Mouse (Mus musculus) embryonic facial prominence, embryonic 13.5 days (tissue): ENCODE measurements around the gene Tmem131. TPM values are rescaled to one million over a fixed set of nuclear protein-coding genes. Genes with fewer than 3 reads are reported as not detected.
A peak's percentile ranks its signal among the peaks of the same experiment; 100 is the strongest.

Experiments
- ATAC-seq: fragments of 200-750 bp; cut with Nextera tagmentation; 2 replicates; pipeline ENCODE4 v1.8.0; 2017; ENCODE audit warnings: low read depth; ENCODE audit not compliant: insufficient number of reproducible peaks, insufficient read depth, low FRiP score, low TSS enrichment
- H3K27ac ChIP-seq: fragments of 300-500 bp; sonication (generic); 2 replicates; pipeline ENCODE4 v1.5.1; 2015; ENCODE audit warnings: moderate library complexity, mild to moderate bottlenecking, inconsistent platforms
- H3K27me3 ChIP-seq: fragments of 300-500 bp; sonication (generic); 2 replicates; pipeline ENCODE4 v1.6.1; 2015; ENCODE audit warnings: mild to moderate bottlenecking, inconsistent platforms
- H3K36me3 ChIP-seq: fragments of 300-500 bp; sonication (generic); 2 replicates; pipeline ENCODE4 v1.6.1; 2015; ENCODE audit warnings: mild to moderate bottlenecking, inconsistent platforms
- H3K4me1 ChIP-seq: fragments of 300-500 bp; sonication (generic); 2 replicates; pipeline ENCODE4 v1.6.1; 2015; ENCODE audit warnings: inconsistent platforms
- H3K4me2 ChIP-seq: fragments of 300-500 bp; sonication (generic); 2 replicates; pipeline ENCODE4 v1.6.1; 2015; ENCODE audit warnings: moderate library complexity, mild to moderate bottlenecking, inconsistent platforms
- H3K4me3 ChIP-seq: fragments of 300-500 bp; sonication (generic); 2 replicates; pipeline ENCODE4 v1.5.1; 2015; ENCODE audit warnings: mild to moderate bottlenecking, inconsistent platforms
- H3K9ac ChIP-seq: fragments of 300-500 bp; sonication (generic); 2 replicates; pipeline ENCODE4 v1.6.1; 2015; ENCODE audit warnings: mild to moderate bottlenecking, inconsistent platforms
- H3K9me3 ChIP-seq: fragments of 300-500 bp; sonication (generic); 2 replicates; pipeline ENCODE4 v1.6.1; 2016; ENCODE audit warnings: inconsistent platforms
- WGBS: fragments of 180-500 bp; shearing (Covaris S2); methylation state at CpG from one replicate; pipeline ENCODE4 v1.1.7; 2015; ENCODE audit warnings: mixed read lengths; 5-methylcytosine and 5-hydroxymethylcytosine counted together
- polyA plus RNA-seq: library from polyadenylated mRNA; unstranded; fragments of >200 nt; fragmentation: Nextera tagmentation; extraction: Ambion mirVana; gene quantifications from 2 replicates; pipeline ENCODE4 v1.2.1, GENCODE M21; 2015

The Tmem131 gene
- polyA plus RNA-seq, 1 experiment from 2014 or later: 17.8 TPM

GRCm38 (mm10) chr1:36970918-36971617 lies 27.6 kb upstream of the Tmem131 start:
- no peak for ATAC-seq
- H3K4me3 ChIP-seq: no peak overlapping the region
- H3K27ac ChIP-seq: no peak overlapping the region
- no peak overlapping the region for H3K9ac ChIP-seq
- 87% methylated on average over 3 of the region's 3 CpGs for WGBS
- H3K9me3 ChIP-seq: 0 out of 2 replicates have a peak, but pooled peaks cover 4% of the 10 kb centered on the region
- no peaks in the 10 kb centered on the region for H3K4me1 ChIP-seq
- no peaks in the 10 kb centered on the region for H3K27me3 ChIP-seq
- H3K36me3 ChIP-seq: no peaks in the 10 kb centered on the region
- H3K4me2 ChIP-seq: no peak overlapping the region

GRCm38 (mm10) chr1:36965831-36966230 lies 22.4 kb upstream of the Tmem131 start:
- H3K4me1 ChIP-seq: no peaks in the 10 kb centered on the region
- no peaks in the 10 kb centered on the region for H3K36me3 ChIP-seq
- H3K4me2 ChIP-seq: no peak overlapping the region
- no peak overlapping the region for H3K27ac ChIP-seq
- ATAC-seq: no peak
- no peaks in the 10 kb centered on the region for H3K9me3 ChIP-seq
- H3K27me3 ChIP-seq: no peaks in the 10 kb centered on the region
- WGBS: 88% methylated on average over 5 of the region's 5 CpGs
- no peak overlapping the region for H3K9ac ChIP-seq
- H3K4me3 ChIP-seq: no peak overlapping the region

- no peak overlapping the region for H3K4me3 ChIP-seq
- no peaks in the 10 kb centered on the region for H3K9me3 ChIP-seq
- H3K27me3 ChIP-seq: no peaks in the 10 kb centered on the region
- H3K4me1 ChIP-seq: no peaks in the 10 kb centered on the region
- H3K4me2 ChIP-seq: no peak overlapping the region
- no peak overlapping the region for H3K27ac ChIP-seq
- no peak for ATAC-seq
- H3K36me3 ChIP-seq: no peaks in the 10 kb centered on the region
- H3K9ac ChIP-seq: no peak overlapping the region
- 76% methylated on average over 10 of the region's 10 CpGs for WGBS
Observed at GRCm38 (mm10) chr1:36962379-36963176, 19.1 kb upstream of the Tmem131 start.

GRCm38 (mm10) chr1:36960509-36961222 lies 17.2 kb upstream of the Tmem131 start:
- no peak overlapping the region for H3K4me3 ChIP-seq
- H3K27me3 ChIP-seq: no peaks in the 10 kb centered on the region
- WGBS: 87% methylated on average over 16 of the region's 16 CpGs
- no peaks in the 10 kb centered on the region for H3K4me1 ChIP-seq
- H3K4me2 ChIP-seq: no peak overlapping the region
- H3K9me3 ChIP-seq: no peaks in the 10 kb centered on the region
- H3K27ac ChIP-seq: no peak overlapping the region
- H3K36me3 ChIP-seq: no peaks in the 10 kb centered on the region
- no peak for ATAC-seq
- no peak overlapping the region for H3K9ac ChIP-seq

- 0 out of 2 replicates have a peak overlapping the region, but pooled peaks have one; percentile 40 for H3K27ac ChIP-seq
- no peaks in the 10 kb centered on the region for H3K27me3 ChIP-seq
- 57% methylated on average over 7 of the region's 7 CpGs for WGBS
Observed at GRCm38 (mm10) chr1:36949591-36950184, 6.2 kb upstream of the Tmem131 start.

GRCm38 (mm10) chr1:36947448-36947847 lies 4.0 kb upstream of the Tmem131 start:
- no peak for ATAC-seq
- 68% methylated on average over 8 of the region's 8 CpGs for WGBS
- peaks cover 11% of the 10 kb centered on the region; the same call in 1 of the 2 replicates for H3K4me1 ChIP-seq
- no peaks in the 10 kb centered on the region for H3K9me3 ChIP-seq
- no peak overlapping the region for H3K4me3 ChIP-seq
- no peak overlapping the region for H3K4me2 ChIP-seq
- no peak overlapping the region for H3K9ac ChIP-seq
- no peak overlapping the region for H3K27ac ChIP-seq
- H3K36me3 ChIP-seq: no peaks in the 10 kb centered on the region
- H3K27me3 ChIP-seq: no peaks in the 10 kb centered on the region

More at GRCm38 (mm10) chr1:36949591-36950184, 6.2 kb upstream of the Tmem131 start:
- Histone ChIP-seq H3K4me2 (no peak overlapping the region), H3K9ac (no peak overlapping the region), H3K4me1 (peaks cover 11% of the 10 kb centered on the region; the same call in 1 of the 2 replicates), H3K9me3 (no peaks in the 10 kb centered on the region), H3K4me3 (no peak overlapping the region), H3K36me3 (no peaks in the 10 kb centered on the region)
- ATAC-seq: no peak

GRCm38 (mm10) chr1:36940381-36940762 lies 3.1 kb downstream of the Tmem131 start:
- no peaks in the 10 kb centered on the region for H3K36me3 ChIP-seq
- WGBS: 48% methylated on average over 3 of the region's 3 CpGs
- no peaks in the 10 kb centered on the region for H3K9me3 ChIP-seq
- H3K4me3 ChIP-seq: peak overlapping the region; percentile 98
- H3K27me3 ChIP-seq: no peaks in the 10 kb centered on the region
- H3K9ac ChIP-seq: peak overlapping the region; percentile 99
- H3K4me2 ChIP-seq: peak overlapping the region; percentile 77
- H3K4me1 ChIP-seq: peaks cover 25% of the 10 kb centered on the region
- no peak for ATAC-seq
- H3K27ac ChIP-seq: peak overlapping the region; percentile 92

- peaks cover 32% of the 10 kb centered on the region for H3K4me1 ChIP-seq
- H3K4me2 ChIP-seq: peak overlapping the region; percentile 77
- H3K36me3 ChIP-seq: no peaks in the 10 kb centered on the region
- no peaks in the 10 kb centered on the region for H3K9me3 ChIP-seq
- H3K4me3 ChIP-seq: peak overlapping the region; percentile 98
- H3K27me3 ChIP-seq: no peaks in the 10 kb centered on the region
- peak overlapping the region; percentile 99 for H3K9ac ChIP-seq
- H3K27ac ChIP-seq: peak overlapping the region; percentile 92
- WGBS: under 1% methylated on average over 76 of the region's 79 CpGs
- peak; percentile 98 for ATAC-seq
Observed at GRCm38 (mm10) chr1:36939506-36940380, 3.7 kb downstream of the Tmem131 start.

GRCm38 (mm10) chr1:36938801-36939286 lies 4.6 kb downstream of the Tmem131 start:
- ATAC-seq: no peak
- under 1% methylated on average over 37 of the region's 59 CpGs for WGBS

GRCm38 (mm10) chr1:36938348-36938747 lies 5.1 kb downstream of the Tmem131 start:
- H3K27ac ChIP-seq: no peak overlapping the region

More at GRCm38 (mm10) chr1:36938801-36939286, 4.6 kb downstream of the Tmem131 start:
- Histone ChIP-seq H3K36me3 (no peaks in the 10 kb centered on the region), H3K27me3 (no peaks in the 10 kb centered on the region), H3K4me2 (peak overlapping the region; percentile 77), H3K9me3 (no peaks in the 10 kb centered on the region), H3K9ac (peak overlapping the region; percentile 99), H3K4me1 (peaks cover 38% of the 10 kb centered on the region), H3K4me3 (peak overlapping the region; percentile 98), H3K27ac (peak overlapping the region; percentile 92)

More at GRCm38 (mm10) chr1:36938348-36938747, 5.1 kb downstream of the Tmem131 start:
- WGBS: 3% methylated on average over 9 of the region's 9 CpGs
- H3K9ac ChIP-seq: peak overlapping the region; percentile 99
- no peaks in the 10 kb centered on the region for H3K9me3 ChIP-seq
- peaks cover 41% of the 10 kb centered on the region for H3K4me1 ChIP-seq
- ATAC-seq: no peak
- H3K36me3 ChIP-seq: no peaks in the 10 kb centered on the region
- H3K27me3 ChIP-seq: no peaks in the 10 kb centered on the region
- H3K4me2 ChIP-seq: peak overlapping the region; percentile 77
- H3K4me3 ChIP-seq: peak overlapping the region; percentile 98
